8 mouse cellular contexts compared by ENCODE assay signal in genomic region chr14:20388441-20389129, GRCm38 (mm10). TPM values are rescaled to one million over a fixed set of nuclear protein-coding genes. Genes with fewer than 3 reads are reported as not detected.
DNase-seq lines count a peak whose midpoint lies in the region; ATAC-seq and TF ChIP-seq lines count a peak whose summit lies in the region.

Gene Dnajc9 (minus strand): TSS chr14:20388910.

- under 1% methylated on average over 59 of the region's 59 CpGs for WGBS in forebrain, embryonic 11.5 days
- WGBS in heart, postnatal 0 days: under 1% methylated on average over 59 of the region's 59 CpGs
- WGBS in liver, embryonic 16.5 days (ENCODE audit: insufficient replicate concordance): under 1% methylated on average over 59 of the region's 59 CpGs
- 0% methylated on average over 59 of the region's 59 CpGs for WGBS in neural tube, embryonic 13.5 days

- no peak for TF ChIP-seq CTCF in heart, postnatal 0 days (IDR thresholded peaks at IDR 0.05; ENCODE audit: low read depth)
- TF ChIP-seq CTCF in testis, adult 2 months (IDR thresholded peaks at IDR 0.05; ENCODE audit: control insufficient read depth, insufficient read depth, insufficient replicate concordance, low read depth, low read length): no peak

- H3K36me3 ChIP-seq in forebrain, embryonic 11.5 days (ENCODE audit: control insufficient read depth, insufficient read depth, low read length): no peaks in the 10 kb centered on the region; the same call in none of the 2 replicates
- H3K36me3 ChIP-seq in heart, postnatal 0 days (replicated peaks; ENCODE audit: control insufficient read depth, insufficient read depth, low read length): peaks cover 29% of the 10 kb centered on the region
- peaks cover 4% of the 10 kb centered on the region for H3K36me3 ChIP-seq in liver, embryonic 16.5 days (ENCODE audit: control insufficient read depth, insufficient read depth)
- H3K36me3 ChIP-seq in neural tube, embryonic 13.5 days: peaks cover 53% of the 10 kb centered on the region
- H3K36me3 ChIP-seq in testis, adult 2 months (ENCODE audit: control insufficient read depth, insufficient read depth, low read length): no peaks in the 10 kb centered on the region

- H3K27me3 ChIP-seq in forebrain, embryonic 11.5 days (ENCODE audit: control insufficient read depth, insufficient read depth, low read length): no peaks in the 10 kb centered on the region
- no peaks in the 10 kb centered on the region for H3K27me3 ChIP-seq in heart, postnatal 0 days (ENCODE audit: control insufficient read depth, insufficient read depth, low read length)
- no peaks in the 10 kb centered on the region for H3K27me3 ChIP-seq in liver, embryonic 16.5 days (ENCODE audit: control insufficient read depth, insufficient read depth, low read depth, low read length)
- H3K27me3 ChIP-seq in neural tube, embryonic 13.5 days: no peaks in the 10 kb centered on the region
- no peaks in the 10 kb centered on the region for H3K27me3 ChIP-seq in testis, adult 2 months (ENCODE audit: control insufficient read depth, insufficient read depth, low read length)

- H3K4me2 ChIP-seq in forebrain, embryonic 11.5 days (ENCODE audit: low read depth, low read length, severe bottlenecking): peak within 1 kb of the TSS; percentile 84
- H3K4me2 ChIP-seq in heart, postnatal 0 days (ENCODE audit: low read depth, low read length): peak within 1 kb of the TSS; percentile 95
- peak within 1 kb of the TSS; percentile 81 for H3K4me2 ChIP-seq in liver, embryonic 16.5 days (ENCODE audit: low read depth, low read length)
- peak within 1 kb of the TSS; percentile 87 for H3K4me2 ChIP-seq in neural tube, embryonic 13.5 days

- peak within 1 kb of the TSS; percentile 60 for H3K27ac ChIP-seq in forebrain, embryonic 11.5 days (ENCODE audit: low read depth, low read length)
- peak within 1 kb of the TSS; percentile 76 for H3K27ac ChIP-seq in heart, postnatal 0 days (ENCODE audit: low read depth)
- peak within 1 kb of the TSS; percentile 77 for H3K27ac ChIP-seq in liver, embryonic 16.5 days (ENCODE audit: low read length)
- H3K27ac ChIP-seq in neural tube, embryonic 13.5 days (replicated peaks): peak within 1 kb of the TSS; percentile 81
- peak within 1 kb of the TSS; percentile 95 for H3K27ac ChIP-seq in testis, adult 2 months (ENCODE audit: control insufficient read depth, insufficient read depth, low read depth, low read length)

- peak; percentile 85 to 92 for DNase-seq in CD8-positive naive resting alpha-beta T cell, adult 2 months (ENCODE audit: low read depth in 2 of 2, low spot score in 2 of 2)
- peak; percentile 81 for DNase-seq in c-Kit-positive CD71-negative TER-119-negative erythroid progenitor cells, embryonic 14.5 days (ENCODE audit: low read depth)
- DNase-seq in forebrain, embryonic 11.5 days (ENCODE audit: low spot score): peak; percentile 95
- peak; percentile 92 for DNase-seq in heart, postnatal 0 days (ENCODE audit: low spot score)
- peak; percentile 98 to 99 for DNase-seq in kidney, postnatal 4 days

- peaks cover 15% of the 10 kb centered on the region for H3K4me1 ChIP-seq in forebrain, embryonic 11.5 days (replicated peaks; ENCODE audit: control insufficient read depth, insufficient read depth, low read length)
- H3K4me1 ChIP-seq in heart, postnatal 0 days (ENCODE audit: control insufficient read depth, insufficient read depth): peaks cover 26% of the 10 kb centered on the region
- peaks cover 27% of the 10 kb centered on the region for H3K4me1 ChIP-seq in liver, embryonic 16.5 days (ENCODE audit: control insufficient read depth, low read depth, low read length)
- H3K4me1 ChIP-seq in neural tube, embryonic 13.5 days (replicated peaks): peaks cover 49% of the 10 kb centered on the region
- H3K4me1 ChIP-seq in testis, adult 2 months (ENCODE audit: control insufficient read depth, insufficient read depth, low read length): peaks cover under 1% of the 10 kb centered on the region

- H3K4me3 ChIP-seq in forebrain, embryonic 11.5 days (ENCODE audit: low read depth, low read length): peak within 1 kb of the TSS; percentile 77
- H3K4me3 ChIP-seq in heart, postnatal 0 days (ENCODE audit: low read depth, low read length): peak within 1 kb of the TSS; percentile 67
- peak within 1 kb of the TSS; percentile 82 for H3K4me3 ChIP-seq in liver, embryonic 16.5 days (ENCODE audit: low read depth, low read length)
- peak within 1 kb of the TSS; percentile 81 for H3K4me3 ChIP-seq in neural tube, embryonic 13.5 days
- H3K4me3 ChIP-seq in testis, adult 2 months (ENCODE audit: control insufficient read depth, low read depth, low read length): peak within 1 kb of the TSS; percentile 99

- peak; percentile 81 for ATAC-seq in forebrain, embryonic 11.5 days (replicated peaks; ENCODE audit: low FRiP score)
- peak; percentile 55 for ATAC-seq in heart, postnatal 0 days (ENCODE audit: insufficient read depth, low read depth)
- ATAC-seq in liver, embryonic 16.5 days (ENCODE audit: low read depth): peak; percentile 59
- ATAC-seq in neural tube, embryonic 13.5 days (ENCODE audit: low read depth): peak; percentile 71

- peak within 1 kb of the TSS; percentile 84 for H3K9ac ChIP-seq in forebrain, embryonic 11.5 days (ENCODE audit: low read length)
- H3K9ac ChIP-seq in heart, postnatal 0 days (replicated peaks; ENCODE audit: low read depth, low read length): peak within 1 kb of the TSS; percentile 58
- peak within 1 kb of the TSS; percentile 83 for H3K9ac ChIP-seq in liver, embryonic 16.5 days (ENCODE audit: low read depth, low read length)
- H3K9ac ChIP-seq in neural tube, embryonic 13.5 days: peak within 1 kb of the TSS; percentile 77

- H3K9me3 ChIP-seq in forebrain, embryonic 11.5 days (ENCODE audit: control insufficient read depth, low read length): no peaks in the 10 kb centered on the region
- no peaks in the 10 kb centered on the region for H3K9me3 ChIP-seq in heart, postnatal 0 days (replicated peaks; ENCODE audit: control insufficient read depth, low read length)
- no peaks in the 10 kb centered on the region for H3K9me3 ChIP-seq in liver, embryonic 16.5 days (replicated peaks; ENCODE audit: control insufficient read depth, low read length)
- no peaks in the 10 kb centered on the region for H3K9me3 ChIP-seq in neural tube, embryonic 13.5 days

- TF ChIP-seq POLR2A in testis, adult 2 months (IDR thresholded peaks at IDR 0.05; ENCODE audit: control insufficient read depth, low read depth, low read length): peak; percentile 89

- TF ChIP-seq EP300 in heart, postnatal 0 days (IDR thresholded peaks at IDR 0.05; ENCODE audit: low read depth): no peak

RNA-seq across cellular contexts. Expression of gene Dnajc9, which starts in this region (rescaled TPM):
- 317 and 327 TPM in 2 replicates for polyA plus RNA-seq in forebrain, embryonic 11.5 days (2014; fragmentation: Nextera tagmentation; extraction: Ambion mirVana)
- 20.6 and 41.9 TPM in 2 replicates for total RNA-seq in heart, postnatal 0 days (2014; rRNA removed; ENCODE audit: low replicate concordance)
- 41.4 and 44.7 TPM in 2 replicates for polyA plus RNA-seq in heart, postnatal 0 days (2015; fragmentation: Nextera tagmentation; extraction: Ambion mirVana)
- polyA plus RNA-seq in liver, embryonic 16.5 days (2015; fragmentation: Nextera tagmentation; extraction: Ambion mirVana): 94.0 and 103 TPM in 2 replicates
- polyA plus RNA-seq in neural tube, embryonic 13.5 days (2015; fragmentation: Nextera tagmentation; extraction: Ambion mirVana): 109 and 122 TPM in 2 replicates
- 104 and 140 TPM in 2 replicates for polyA plus RNA-seq in testis, adult 2 months (2012; rRNA removed)

Comparison
In these comparisons a context has a peak if more than half of its experiments do, and no peak if none do; other contexts are left out.
1. Peak in every context shown above with its lines: DNase-seq, ATAC-seq, H3K4me3 ChIP-seq and H3K27ac ChIP-seq.